Mouse (Mus musculus) gastrocnemius, adult 2 months (tissue): ENCODE measurements around the gene Magi2. TPM values are rescaled to one million over a fixed set of nuclear protein-coding genes. Genes with fewer than 3 reads are reported as not detected.

ENCODE experiments used
- DNase-seq: peaks from one replicate; pipeline ENCODE4 v3.0.0; 2022
- H3K27ac ChIP-seq: fragments of 200-600 bp; 2 replicates; pipeline ENCODE4 v1.8.1; 2022; ENCODE audit warnings: mild to moderate bottlenecking
- H3K4me3 ChIP-seq: fragments of 200-600 bp; 2 replicates; pipeline ENCODE4 v1.8.1; 2022; ENCODE audit warnings: mild to moderate bottlenecking, moderate library complexity
- CTCF ChIP-seq: fragments of 200-600 bp; IDR thresholded peaks from 2 replicates; pipeline ENCODE4 v1.8.1; 2022; ENCODE audit warnings: antibody characterized with exemption, mild to moderate bottlenecking, moderate library complexity
- intact Hi-C: fragments of 180-260 bp; cut with DNase I; formaldehyde crosslinking; loops from one replicate; pipeline ENCODE4 v1.15.1; 2025
- long read RNA-seq, 2 experiments: library from polyadenylated mRNA; stranded (forward); transcript quantifications; one replicate each; pipeline ENCODE4 v2.0.0; 2021
- total RNA-seq, 2 experiments: library from RNA; stranded (reverse); gene quantifications; 2 replicates each; pipeline ENCODE4 v1.2.3; 2021

Magi2 gene
- 1 to 10 TPM in 1 of 2 experiments, under 1 TPM in 1; 0.98 to 1.6 TPM for total RNA-seq
- long read RNA-seq, experiment 1, partial matches to known transcripts, result 0 of 2 reads
- long read RNA-seq, experiment 1, other reads (novel, unspliced or antisense), result 2 of 2 reads
- long read RNA-seq, experiment 2, partial matches to known transcripts, result 0 of 1 reads
- long read RNA-seq, experiment 2, other reads (novel, unspliced or antisense), result 1 of 1 reads

- peak within 1 kb of the TSS; percentile 80 for H3K27ac ChIP-seq
- TF ChIP-seq CTCF, result no peak
- H3K4me3 ChIP-seq, result peak within 1 kb of the TSS; percentile 76
- no peak for DNase-seq
- intact Hi-C loops, result no loop called here
Measured at GRCm38 (mm10) chr5:19226866-19227243, at the start of gene Magi2. Gene Magi2 (plus strand): TSS chr5:19227036.

DNA sequence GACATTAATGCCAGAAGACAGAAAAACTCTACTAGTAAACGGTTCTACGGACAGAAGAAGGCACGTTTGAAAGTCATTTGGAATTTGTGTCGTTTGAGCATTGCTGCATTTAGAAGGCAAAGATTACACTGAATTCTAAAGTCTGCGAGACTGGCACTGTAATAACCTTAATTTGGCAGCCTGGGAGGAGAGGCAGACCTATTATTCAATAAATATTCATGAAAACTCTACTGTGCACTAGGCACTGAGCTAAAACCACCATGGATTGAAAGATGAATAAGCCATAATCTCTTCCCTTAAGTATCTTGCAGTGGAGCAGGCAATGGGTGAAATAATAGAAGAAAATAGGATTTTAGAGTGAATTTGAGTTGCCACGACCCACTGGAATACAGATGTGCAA lies 48.2 kb upstream of the Magi2 start:
- no peak for TF ChIP-seq CTCF
- intact Hi-C loops, result loop anchor here (10.0 kb wide), 1 partner anchor 216 kb away; no protein-coding TSS in a partner anchor
- no peak for DNase-seq
- Histone ChIP-seq H3K27ac (no peak overlapping the region), H3K4me3 (no peak overlapping the region)

GRCm38 (mm10) chr5:19186175-19186574 lies 40.7 kb upstream of the Magi2 start:
- no peak overlapping the region for H3K4me3 ChIP-seq
- no peak for DNase-seq
- intact Hi-C loops, result no loop called here
- no peak overlapping the region for H3K27ac ChIP-seq
- TF ChIP-seq CTCF, result no peak

- intact Hi-C loops, result no loop called here
- no peak for DNase-seq
- no peak overlapping the region for H3K4me3 ChIP-seq
- no peak overlapping the region for H3K27ac ChIP-seq
- TF ChIP-seq CTCF, result no peak
Measured at GRCm38 (mm10) chr5:19211665-19212064, 15.2 kb upstream of the Magi2 start.

GRCm38 (mm10) chr5:19226144-19226865 lies 531 bp upstream of the Magi2 start:
- DNase-seq, result peak; percentile 84
- no peak for TF ChIP-seq CTCF
- intact Hi-C loops, result no loop called here
- peak overlapping the region; percentile 76 for H3K4me3 ChIP-seq
- H3K27ac ChIP-seq, result peak overlapping the region; percentile 80

DNA sequence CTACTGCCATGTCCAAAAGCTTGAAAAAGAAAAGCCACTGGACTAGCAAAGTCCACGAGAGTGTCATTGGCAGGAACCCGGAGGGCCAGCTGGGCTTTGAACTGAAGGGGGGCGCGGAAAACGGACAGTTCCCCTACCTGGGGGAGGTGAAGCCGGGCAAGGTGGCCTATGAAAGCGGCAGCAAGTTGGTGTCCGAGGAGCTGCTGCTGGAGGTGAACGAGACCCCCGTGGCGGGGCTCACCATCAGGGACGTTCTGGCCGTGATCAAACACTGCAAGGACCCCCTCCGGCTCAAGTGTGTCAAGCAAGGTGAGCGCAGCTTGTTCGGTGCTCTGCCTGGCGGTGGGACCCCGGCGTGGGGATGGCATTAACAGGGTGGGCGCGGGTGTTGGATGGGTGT lies 445 bp downstream of the Magi2 start:
- peak overlapping the region; percentile 80 for H3K27ac ChIP-seq
- TF ChIP-seq CTCF, result no peak
- DNase-seq, result no peak
- peak overlapping the region; percentile 76 for H3K4me3 ChIP-seq
- intact Hi-C loops, result no loop called here

DNA sequence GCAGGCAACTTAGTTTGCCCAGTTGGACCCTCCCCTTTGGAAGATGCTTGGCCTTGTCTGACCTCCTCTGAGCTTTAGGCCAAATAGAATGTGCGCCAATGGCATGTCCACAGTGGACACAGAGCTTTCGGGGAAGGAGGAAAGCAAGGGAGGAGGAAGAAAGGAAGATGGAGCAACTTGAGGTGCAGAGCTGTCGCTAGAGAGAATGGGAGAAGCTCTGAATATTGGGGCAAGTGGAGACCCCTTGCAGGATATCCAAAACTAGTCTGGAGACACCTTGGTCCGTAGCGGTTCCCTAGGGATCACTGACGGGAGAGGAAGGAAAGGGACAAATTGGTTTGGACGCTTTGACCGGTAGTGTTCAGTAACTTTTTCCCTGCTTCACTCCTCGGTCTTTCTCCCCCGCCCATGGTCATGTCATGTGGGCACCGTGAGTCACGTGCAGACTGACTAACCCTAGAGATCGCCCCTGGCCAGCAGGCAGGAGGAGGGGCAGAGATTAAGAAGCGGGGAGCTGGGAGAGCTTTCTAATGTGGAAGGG lies 1.0 kb downstream of the Magi2 start:
- TF ChIP-seq CTCF, result no peak
- intact Hi-C loops, result no loop called here
- Histone ChIP-seq H3K4me3 (peak overlapping the region; percentile 76), H3K27ac (peak overlapping the region; percentile 80)
- DNase-seq, result peak; percentile 60

GRCm38 (mm10) chr5:19241797-19242196 lies 15.0 kb downstream of the Magi2 start:
- no peak for DNase-seq
- Histone ChIP-seq H3K27ac (no peak overlapping the region), H3K4me3 (no peak overlapping the region)
- intact Hi-C loops, result no loop called here
- TF ChIP-seq CTCF, result no peak

GRCm38 (mm10) chr5:19246426-19246825 lies 19.6 kb downstream of the Magi2 start:
- H3K4me3 ChIP-seq, result no peak overlapping the region
- no peak overlapping the region for H3K27ac ChIP-seq
- no peak for DNase-seq
- intact Hi-C loops, result no loop called here
- TF ChIP-seq CTCF, result no peak

DNA sequence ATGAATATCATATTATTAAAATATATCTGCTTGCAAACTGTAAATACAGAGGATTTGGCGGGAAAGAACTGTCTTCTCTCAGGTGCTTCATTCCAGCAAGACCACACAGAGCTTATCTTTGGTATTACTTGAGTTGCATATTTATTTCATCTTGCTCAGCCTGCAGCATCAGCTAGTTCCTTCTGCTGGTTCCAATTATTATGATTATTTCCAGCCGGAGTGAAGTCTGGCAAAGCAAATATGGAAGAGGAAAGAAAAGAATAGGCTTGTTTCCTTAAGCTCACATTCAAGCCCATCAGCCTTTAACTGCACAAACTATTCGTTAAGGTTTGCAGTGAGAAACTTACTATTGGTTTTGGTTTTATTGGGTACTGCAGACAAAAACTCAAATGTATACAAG lies 20.4 kb downstream of the Magi2 start:
- Histone ChIP-seq H3K4me3 (no peak overlapping the region), H3K27ac (no peak overlapping the region)
- DNase-seq, result no peak
- intact Hi-C loops, result no loop called here
- TF ChIP-seq CTCF, result no peak

DNA sequence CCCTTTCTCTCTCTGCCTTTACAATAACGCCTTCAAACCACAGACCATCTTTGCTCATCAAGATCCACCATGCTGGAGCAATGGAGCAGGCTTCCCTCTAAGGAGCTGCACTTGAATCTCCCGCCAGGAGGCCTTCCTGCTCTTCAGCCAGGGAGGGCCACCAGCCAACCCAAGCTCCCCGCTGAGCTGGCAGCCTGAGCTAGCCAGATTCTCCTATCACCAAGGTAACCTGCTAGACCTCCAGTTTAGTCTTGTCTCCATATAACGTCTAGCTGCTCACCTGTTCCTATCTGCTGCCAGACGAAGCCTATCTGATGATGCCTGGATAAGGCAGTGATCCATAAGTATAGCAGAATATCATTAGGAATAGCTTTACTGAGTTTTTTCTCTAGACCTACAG lies 36.0 kb downstream of the Magi2 start:
- intact Hi-C loops, result no loop called here
- H3K4me3 ChIP-seq, result no peak overlapping the region
- no peak overlapping the region for H3K27ac ChIP-seq
- DNase-seq, result no peak
- no peak for TF ChIP-seq CTCF

- no peak for TF ChIP-seq CTCF
- Histone ChIP-seq H3K27ac (no peak overlapping the region), H3K4me3 (no peak overlapping the region)
- no peak for DNase-seq
- intact Hi-C loops, result no loop called here
Measured at GRCm38 (mm10) chr5:19264627-19265026, 37.8 kb downstream of the Magi2 start.

- DNase-seq, result no peak
- TF ChIP-seq CTCF, result no peak
- intact Hi-C loops, result no loop called here
- Histone ChIP-seq H3K27ac (no peak overlapping the region), H3K4me3 (no peak overlapping the region)
Measured at GRCm38 (mm10) chr5:19292581-19292980, 65.7 kb downstream of the Magi2 start.
